Mouse (Mus musculus): ENCODE measurements at regions not wholly inside any gene's neighbourhood (a gene's known extent, or its start where the extent isn't known, plus 50 kb on each side); places are given as distances from the start of the nearest gene placed in this dataset.

GRCm38 (mm10) chr7:133234326-133234725 is 110.2 kb upstream of the Ctbp2 start:
- DNase-seq (ENCODE audit: low spot score in 2 of 2), result no peak

DNA sequence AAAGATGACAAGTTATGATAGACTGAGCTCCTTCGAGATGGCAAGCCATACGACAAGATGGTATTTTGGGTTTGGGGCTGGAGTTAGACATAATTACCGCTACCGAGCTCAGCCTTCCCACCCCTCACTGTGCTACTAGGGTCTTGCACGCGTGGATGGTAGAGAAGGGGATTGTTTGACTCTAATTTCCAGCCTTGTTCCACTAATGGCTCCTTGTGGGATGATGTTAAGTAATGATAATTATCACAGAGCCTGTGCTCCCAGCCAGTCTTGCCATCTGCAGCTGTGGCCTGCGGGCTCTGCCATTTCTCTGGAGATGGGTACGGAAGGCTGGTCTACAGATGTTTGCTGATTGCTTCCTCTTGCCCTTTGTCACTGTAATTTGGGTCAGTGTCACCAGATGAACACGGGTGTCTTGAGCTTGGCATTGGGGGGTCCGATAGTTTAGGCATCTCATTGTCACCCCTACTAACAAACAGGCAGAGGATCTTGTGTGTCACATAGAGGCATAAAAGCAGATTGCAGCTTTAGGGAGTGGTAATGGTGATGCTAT is 108.8 kb upstream of the Ctbp2 start:
- DNase-seq (ENCODE audit: low spot score in 2 of 2), result no peak

GRCm38 (mm10) chr7:133230806-133231205 is 106.7 kb upstream of the Ctbp2 start:
- no peak for DNase-seq (ENCODE audit: low spot score in 2 of 2)

- DNase-seq (ENCODE audit: low spot score in 2 of 2), result no peak
Observed at GRCm38 (mm10) chr7:133223948-133224652, 99.9 kb upstream of the Ctbp2 start.

- no peak for DNase-seq (ENCODE audit: low spot score in 2 of 2)
Observed at GRCm38 (mm10) chr7:133212328-133212727, 88.2 kb upstream of the Ctbp2 start.

- no peak for DNase-seq (ENCODE audit: low spot score in 2 of 2)
Observed at GRCm38 (mm10) chr7:133205704-133206103, 81.5 kb upstream of the Ctbp2 start.

DNA sequence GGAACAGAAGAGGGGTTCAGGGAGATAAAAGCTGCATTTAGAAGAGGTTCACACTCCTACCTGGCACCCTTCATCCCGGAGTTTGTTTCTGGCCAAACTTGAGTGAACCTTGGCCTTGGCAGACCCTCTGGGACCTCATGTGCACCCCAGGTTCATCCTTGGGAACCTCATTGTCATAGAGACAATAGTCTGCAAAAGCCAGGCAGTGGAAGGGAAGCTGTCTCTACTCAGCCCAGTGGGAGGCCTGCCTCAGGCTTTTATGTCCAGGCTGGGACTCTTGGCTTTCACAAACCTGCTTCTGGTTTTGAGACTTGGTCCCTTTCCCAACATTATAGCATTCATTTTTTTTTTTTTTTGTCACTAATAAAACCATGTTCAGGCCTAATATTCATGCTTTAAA is 80.3 kb upstream of the Ctbp2 start:
- no peak for DNase-seq (ENCODE audit: low spot score in 2 of 2)

- no peak for DNase-seq (ENCODE audit: low spot score in 2 of 2)
Observed at GRCm38 (mm10) chr7:133203933-133204332, 79.8 kb upstream of the Ctbp2 start.

- DNase-seq (ENCODE audit: low spot score in 2 of 2), result no peak
Observed at GRCm38 (mm10) chr7:133202092-133202880, 78.1 kb upstream of the Ctbp2 start.

DNA sequence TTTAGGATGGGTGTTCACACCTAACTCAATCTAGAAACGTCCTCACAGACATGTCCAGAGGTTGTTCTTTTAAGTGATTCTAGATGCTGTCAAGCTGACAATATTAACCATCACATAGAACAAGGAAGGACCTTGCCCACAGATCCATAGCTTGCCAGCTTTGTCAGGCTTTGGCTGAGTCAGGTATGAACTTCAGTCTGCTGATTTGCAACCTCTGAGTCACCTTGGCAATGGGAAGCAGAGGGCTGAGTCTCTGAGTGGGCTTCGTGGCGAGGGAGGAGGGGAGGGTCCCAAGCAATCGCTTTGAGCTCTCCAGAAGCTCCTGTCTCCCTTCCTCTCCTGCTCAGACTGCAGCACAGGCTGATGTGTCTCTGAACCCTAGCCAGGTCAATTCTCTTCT is 74.9 kb upstream of the Ctbp2 start:
- DNase-seq (ENCODE audit: low spot score in 2 of 2), result no peak

GRCm38 (mm10) chr7:133189880-133190462 is 65.8 kb upstream of the Ctbp2 start:
- no peak for DNase-seq (ENCODE audit: low spot score in 2 of 2)

- peak; percentile 44 to 62 for DNase-seq (ENCODE audit: low spot score in 2 of 2)
Observed at GRCm38 (mm10) chr7:133185931-133186601, 61.9 kb upstream of the Ctbp2 start.

- DNase-seq (ENCODE audit: low spot score in 2 of 2), result no peak
Observed at GRCm38 (mm10) chr7:133184905-133185594, 60.9 kb upstream of the Ctbp2 start.

- DNase-seq (ENCODE audit: low spot score in 2 of 2), result no peak
Observed at GRCm38 (mm10) chr7:133181388-133181787, 57.2 kb upstream of the Ctbp2 start.

DNA sequence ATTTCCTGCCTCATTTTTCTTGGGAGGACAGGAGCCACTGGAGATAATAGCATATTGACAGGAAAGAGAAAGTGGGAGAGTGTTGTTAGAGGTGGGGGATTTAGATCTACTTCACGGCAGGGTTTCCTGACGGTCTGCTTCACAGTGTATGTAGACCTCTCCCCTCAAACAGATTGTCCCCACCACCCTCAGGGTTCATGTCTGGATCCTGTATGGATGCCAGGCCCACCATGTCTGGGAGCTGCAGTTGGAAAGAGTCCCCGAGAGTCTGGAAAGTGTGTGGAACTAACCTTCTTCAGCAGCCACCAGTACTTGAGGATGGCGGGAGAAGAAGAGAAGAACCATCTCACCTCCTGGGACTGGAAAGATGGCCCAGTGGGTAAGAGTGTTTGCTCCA is 53.0 kb upstream of the Ctbp2 start:
- no peak for DNase-seq (ENCODE audit: low spot score in 2 of 2)

GRCm38 (mm10) chr7:133176256-133177178 is 52.4 kb upstream of the Ctbp2 start:
- no peak for DNase-seq (ENCODE audit: low spot score in 2 of 2)
